Mouse (Mus musculus): ENCODE data around the gene Cavin2.

Cavin2 gene

DNA sequence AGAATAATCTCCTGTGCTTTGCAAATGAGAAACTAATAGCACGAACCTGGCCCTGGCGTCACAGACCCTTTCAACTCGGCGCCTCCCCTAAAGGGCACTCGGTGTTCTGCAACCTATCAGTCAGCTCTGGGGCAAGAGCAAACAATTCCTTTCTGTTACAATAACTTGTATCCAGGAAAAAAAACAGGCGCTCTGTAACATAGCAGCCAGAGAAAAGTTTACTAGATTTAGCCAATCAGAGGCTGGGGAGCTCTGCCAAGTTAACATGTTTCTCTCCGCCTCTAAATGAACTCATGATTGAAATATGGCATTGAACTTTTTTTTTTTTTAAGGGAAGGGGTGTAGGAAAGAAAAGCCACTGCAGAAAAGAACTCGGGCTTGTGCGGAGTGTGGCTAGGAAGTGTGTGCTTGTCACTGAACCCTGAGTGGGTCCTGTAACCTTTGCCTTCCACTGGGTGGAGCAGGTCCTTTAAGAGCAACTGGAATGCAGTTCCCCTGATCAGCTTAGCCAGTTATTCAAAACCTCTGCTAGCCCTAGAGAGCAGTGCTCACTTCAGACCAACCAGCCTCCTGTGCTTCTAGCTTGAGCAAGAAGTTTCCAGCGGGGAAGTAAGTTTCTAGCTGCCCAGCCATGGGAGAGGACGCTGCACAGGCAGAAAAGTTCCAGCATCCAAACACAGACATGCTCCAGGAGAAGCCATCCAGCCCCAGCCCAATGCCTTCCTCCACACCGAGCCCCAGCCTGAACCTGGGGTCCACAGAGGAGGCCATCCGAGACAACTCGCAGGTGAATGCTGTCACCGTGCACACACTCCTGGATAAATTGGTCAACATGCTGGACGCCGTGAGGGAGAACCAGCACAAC lies at the start of gene Cavin2:
Gene Cavin2, plus strand, starts transcription at position 372 of the 865 bp plus-strand sequence.
- no peak for DNase-seq

DNA sequence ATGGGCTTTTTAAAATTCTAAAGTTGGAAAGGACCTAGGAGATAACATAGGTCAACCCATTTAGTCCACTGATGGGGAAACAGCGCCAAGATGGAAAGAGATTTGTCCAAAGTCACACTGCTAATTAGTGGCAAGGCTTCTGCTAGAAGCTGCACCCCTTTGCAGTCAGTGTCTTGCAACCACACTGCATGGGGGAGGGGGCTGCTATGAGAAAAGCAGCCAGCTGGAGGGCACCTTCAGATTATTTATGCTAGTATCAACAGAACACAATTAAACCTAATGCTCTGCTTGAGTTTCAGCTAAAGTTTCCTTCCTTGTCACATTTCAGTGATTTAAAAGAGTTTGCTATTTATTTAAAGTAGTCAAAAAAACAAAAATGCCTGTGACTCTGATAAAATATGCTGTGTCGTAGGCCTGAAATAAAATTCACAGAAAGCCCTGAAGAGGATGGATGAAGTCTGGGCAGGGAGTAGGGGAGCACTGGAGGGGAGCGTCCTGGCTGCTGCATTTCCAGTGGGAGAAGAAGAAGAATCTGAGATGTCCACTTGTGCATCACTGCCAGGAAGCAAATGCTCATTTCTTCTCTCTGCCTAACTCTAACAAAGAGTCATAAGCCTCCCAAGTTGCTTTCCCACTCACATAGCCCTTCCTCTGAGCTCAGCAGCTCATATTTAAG lies 47.5 kb upstream of the Cavin2 start:
- no peak for DNase-seq

DNA sequence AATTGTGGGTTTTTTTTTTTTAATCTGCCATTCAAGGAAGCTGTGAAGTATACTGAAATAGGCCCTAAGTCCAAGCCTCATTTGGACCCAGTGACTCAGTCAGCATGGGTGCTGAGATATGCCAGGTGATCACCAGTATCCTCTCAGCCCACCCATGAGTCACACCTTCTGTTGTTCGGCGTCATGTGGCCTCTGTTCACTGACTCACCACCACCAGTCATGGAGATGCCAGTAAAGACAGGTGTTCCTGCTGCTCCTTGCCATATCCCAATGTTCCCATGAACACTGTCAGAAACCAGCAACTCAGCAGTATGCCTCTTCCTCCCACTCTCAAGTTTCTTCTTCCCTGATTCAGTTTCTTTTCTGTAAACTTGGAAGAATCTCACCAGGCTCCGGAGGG lies 45.6 kb upstream of the Cavin2 start:
- DNase-seq = no peak

DNA sequence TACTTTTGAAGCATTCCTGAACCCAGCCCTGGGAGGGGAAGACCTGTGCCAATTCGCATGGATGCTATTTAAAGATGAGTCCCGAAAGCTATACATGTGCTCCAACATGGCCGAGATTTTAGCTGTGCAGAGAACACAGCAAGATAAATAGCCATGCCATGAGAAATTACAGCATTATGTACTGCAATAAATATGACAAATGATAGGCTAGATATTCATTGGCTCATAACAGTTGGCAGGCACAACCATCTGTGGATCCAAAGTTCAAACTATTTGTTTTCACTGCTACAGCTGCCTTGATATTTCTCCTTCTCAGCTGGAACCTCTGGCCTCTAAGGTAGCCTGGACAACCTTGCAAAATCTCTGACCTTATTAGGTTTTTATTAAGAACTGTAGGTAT lies 45.1 kb upstream of the Cavin2 start:
- no peak for DNase-seq

DNA sequence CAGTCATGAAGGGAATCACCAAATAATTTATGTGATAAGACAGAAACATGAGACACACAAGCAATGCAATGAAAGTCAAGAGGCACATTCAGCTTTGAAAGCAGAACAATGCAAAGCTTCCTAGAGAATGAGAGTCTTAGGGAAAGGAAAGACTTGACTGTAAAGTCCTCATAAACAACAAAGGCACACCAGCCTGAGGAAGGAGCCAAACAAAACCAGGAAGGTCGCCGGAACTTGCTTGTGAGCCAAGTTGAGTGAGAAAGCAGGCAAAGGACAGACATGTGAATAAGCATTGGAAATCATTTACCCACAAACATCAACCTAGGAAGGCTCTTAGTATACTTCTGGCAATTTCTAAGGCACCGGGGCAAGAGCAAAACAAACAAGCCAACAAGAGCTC lies 43.5 kb upstream of the Cavin2 start:
- no peak for DNase-seq

DNA sequence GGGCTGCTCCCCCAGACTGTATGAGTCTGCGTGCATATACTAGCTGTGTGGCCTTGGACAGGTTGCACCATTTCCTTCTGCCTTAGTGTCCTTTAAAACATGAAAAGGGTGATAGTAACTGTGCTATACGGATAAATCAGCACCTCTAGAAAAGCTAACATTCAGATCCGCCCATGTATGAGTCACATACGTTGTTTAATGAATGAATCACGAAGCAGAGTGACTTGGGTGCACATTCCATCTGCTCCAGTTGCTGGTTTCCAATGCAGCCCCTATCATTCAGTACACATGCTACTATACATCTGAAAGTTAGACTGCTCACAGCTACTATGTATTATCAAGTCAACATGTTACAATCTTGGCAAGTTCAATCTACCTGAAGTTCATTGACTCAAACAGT lies 38.6 kb upstream of the Cavin2 start:
- DNase-seq = no peak

DNA sequence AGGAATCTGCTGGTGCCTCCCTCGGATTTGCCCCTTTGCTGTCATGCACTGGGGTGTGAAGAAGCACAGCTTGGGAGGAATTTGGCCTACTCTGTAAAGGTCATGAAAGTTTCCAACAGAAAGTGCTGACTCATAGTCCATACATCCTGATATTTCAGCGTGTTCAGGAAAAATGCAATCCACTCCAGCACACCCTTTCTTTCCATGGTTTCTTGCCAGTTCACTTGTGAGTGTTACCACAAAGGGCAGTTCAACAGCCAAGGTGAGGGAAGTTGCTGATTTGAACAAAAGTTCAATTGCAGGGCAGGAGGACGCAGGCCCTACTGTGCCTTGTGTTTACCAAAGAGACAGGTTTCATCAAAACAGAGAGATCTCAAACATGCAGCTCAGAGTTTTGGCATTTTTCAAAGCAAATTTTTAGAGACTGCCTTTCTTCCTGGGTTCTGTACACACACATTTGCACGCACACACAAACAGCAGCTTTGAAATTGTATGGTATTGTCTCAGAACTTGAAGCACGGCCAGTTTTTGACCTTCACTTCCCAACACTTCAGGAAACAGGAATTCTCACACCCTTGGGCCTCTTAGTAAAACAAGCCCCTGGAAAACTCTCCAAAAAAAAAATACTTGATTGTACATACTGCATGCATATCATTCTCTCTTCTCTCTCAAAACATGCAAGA lies 23.7 kb upstream of the Cavin2 start:
- no peak for DNase-seq

DNA sequence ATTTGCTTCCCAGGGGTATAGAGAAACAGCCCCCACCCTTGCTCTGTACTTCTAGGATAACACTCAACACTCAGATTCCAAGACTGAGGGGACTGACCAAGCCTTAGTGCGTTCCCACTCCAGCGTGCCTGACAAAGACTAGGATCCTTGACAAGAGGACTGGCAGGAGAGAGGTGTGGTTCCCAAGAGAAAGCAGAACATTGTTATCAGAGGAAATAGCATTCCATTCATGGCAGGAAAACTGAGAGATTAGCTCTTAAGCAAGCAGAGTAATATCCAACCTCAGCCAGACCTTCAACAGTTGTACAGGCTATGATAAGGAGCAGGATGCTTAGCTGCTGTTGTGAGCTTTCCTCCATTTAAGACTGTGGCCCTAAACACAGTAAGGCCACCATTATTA lies 23.0 kb upstream of the Cavin2 start:
- DNase-seq = no peak

DNA sequence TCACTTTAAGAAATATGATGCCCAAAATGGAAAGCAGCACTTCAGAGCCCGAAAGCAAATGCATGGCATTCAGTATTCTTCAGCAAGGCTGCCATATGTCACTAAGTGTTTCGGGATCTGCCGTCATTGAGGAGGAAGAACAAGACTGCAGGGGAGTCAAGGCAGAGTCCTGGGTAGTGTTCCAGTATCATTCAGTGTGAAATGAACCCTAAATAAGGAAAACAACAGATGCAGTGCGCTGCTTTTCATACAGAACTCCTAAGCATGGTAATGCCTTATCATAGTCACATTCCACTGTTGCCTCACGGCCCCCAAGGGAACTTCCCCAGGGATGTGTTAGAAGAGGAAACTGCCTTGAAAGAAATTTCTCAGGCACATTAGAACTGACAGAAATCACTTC lies 21.8 kb upstream of the Cavin2 start:
- no peak for DNase-seq

DNA sequence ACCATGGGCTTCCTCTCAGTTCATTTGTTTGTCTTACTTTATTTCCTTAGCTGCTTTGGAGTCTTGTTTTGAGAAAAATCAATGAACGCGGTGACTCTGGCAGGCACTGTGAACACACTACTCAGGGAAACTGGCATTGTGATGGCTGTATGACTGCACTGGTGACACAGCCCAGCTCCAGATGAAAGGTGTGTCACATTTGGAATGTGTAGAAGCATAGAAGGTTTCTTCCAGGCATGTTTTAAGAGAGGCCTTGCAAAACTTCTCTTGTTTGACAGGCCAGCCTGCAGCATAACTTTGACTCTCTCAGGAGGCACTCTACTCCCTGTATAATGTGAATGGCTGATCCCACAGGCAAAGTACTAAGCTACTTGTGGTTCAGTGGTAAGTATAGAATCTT lies 20.7 kb upstream of the Cavin2 start:
- DNase-seq = no peak

DNA sequence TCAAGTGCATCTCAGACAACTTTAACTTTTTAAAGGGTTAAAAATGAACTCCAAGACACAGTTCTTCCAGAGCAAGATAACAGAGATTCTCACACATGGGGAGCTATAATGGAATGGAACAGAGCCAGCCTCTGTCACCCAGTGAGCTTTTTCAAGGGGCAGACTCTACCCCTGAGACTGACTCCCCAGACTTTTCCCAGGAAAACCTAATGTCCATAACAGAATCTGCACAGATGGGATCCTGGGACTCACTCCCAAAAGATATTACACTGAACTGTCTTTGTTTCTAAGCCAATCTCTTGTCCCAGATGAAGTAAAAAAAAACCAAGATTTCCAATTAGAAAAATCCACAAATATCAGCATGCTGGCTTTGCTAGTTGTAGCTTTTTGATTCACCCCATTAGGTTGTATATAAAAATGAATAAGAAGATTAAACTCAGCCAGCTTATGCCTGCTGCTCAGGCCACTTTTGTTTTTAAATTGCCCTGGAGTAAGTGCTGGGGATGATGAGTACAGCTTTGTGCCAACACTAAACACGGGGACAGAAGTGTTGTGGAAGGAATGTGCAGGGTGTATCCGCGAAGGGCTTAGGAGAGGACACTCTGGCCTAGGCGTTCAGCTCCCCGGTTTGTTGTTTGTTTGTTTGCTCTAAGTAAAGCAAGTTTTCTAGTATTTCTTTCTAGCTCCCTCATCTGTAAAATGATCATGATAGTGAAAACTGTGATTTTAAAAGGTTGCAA lies 18.6 kb upstream of the Cavin2 start:
- no peak for DNase-seq

DNA sequence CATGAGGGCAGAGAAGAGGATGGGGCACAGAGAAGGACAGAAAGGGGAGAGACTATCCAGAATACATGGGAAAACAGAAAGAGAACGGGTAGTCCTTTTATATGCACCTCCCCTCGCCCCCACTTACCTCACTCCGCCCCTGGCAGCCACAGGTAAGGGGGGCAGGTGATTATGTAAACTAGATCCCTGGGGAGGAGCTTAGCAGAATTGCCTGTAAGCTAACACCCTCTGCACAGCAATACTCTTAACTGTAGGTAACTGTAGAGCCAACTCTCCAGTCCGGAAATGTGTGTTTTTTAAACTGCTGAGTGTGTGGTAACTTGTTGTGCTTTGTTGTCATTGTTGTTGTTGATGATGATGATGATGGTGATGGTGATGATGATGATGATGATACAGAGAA lies 17.1 kb upstream of the Cavin2 start:
- DNase-seq = no peak

DNA sequence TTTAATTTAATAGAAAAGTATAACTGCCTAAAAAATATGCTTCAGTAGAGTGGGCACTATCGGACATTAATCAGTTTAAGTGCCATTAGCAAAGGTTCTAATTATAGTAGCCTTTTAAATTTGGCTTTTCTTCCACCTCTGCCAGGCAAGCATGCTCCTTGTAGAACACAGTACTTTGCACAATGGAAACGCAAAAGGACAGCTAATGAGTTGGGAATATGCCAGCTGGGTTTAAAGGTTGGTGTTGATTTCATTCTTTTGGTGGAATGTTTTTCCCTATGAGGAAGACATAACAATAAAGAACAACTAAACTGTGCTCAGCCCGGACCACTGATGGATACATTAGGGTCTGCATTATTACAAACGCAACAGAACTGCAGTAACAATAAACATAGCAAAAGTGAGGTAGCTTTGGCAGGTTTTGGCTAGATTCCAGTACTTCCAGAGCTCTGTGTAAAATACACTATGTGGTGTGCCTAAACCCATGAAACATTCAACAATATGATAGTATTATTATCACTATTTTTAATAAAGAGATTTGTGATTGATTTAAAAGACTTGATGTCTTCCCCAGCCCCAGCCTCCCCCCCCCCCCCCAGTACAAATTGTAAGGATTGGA lies 16.2 kb upstream of the Cavin2 start:
- no peak for DNase-seq

DNA sequence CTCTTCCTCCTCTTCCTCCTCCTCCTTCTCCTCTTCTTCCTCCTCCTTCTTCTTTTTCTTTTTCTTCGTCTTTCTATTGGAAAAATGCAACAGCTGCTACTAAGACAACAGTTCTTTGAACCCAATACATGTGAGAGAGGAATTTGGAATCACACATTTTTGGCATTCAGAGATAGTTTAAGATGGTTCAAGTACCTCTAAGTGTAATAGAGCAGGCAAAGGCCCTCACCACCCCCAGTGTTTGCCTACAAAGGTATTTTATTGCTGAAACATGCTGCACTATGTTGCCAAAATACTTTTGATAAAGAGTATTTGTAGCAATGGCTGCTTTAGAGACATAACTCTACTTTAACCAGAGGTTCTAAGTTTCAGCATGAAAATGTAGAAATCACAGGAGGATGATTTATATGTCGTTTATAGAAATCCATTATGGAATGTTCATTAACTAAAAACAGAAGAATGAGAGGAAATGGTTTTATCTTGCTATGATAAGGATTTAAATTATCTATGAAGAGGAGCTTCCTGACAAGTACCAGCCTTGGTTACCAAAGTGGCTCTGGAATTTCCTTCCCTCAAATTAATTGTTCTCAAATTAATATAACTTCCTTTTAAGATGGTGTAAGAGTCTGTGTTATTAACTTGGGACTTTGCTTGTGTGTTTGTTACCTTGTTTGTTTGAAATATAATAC lies 10.9 kb upstream of the Cavin2 start:
- DNase-seq = no peak

DNA sequence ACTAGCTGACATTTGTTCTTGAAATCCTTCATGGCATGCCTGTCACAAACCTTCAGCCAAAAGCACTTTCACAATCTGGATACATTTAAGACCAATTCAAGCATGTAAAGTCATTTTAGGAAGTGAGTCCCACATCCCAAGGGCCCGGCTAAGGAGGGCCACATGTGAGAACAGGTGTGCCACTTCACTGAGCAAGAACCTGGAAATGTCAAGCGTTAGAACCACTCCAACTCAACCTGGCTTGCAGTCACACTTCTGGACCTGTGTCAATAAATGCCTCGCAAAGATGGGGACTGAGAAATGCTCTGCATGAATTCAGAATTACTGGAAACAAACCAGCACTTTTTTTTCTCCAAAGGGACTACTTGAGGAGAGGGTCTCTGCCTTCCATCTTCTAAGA lies 725 bp upstream of the Cavin2 start:
- DNase-seq = no peak

DNA sequence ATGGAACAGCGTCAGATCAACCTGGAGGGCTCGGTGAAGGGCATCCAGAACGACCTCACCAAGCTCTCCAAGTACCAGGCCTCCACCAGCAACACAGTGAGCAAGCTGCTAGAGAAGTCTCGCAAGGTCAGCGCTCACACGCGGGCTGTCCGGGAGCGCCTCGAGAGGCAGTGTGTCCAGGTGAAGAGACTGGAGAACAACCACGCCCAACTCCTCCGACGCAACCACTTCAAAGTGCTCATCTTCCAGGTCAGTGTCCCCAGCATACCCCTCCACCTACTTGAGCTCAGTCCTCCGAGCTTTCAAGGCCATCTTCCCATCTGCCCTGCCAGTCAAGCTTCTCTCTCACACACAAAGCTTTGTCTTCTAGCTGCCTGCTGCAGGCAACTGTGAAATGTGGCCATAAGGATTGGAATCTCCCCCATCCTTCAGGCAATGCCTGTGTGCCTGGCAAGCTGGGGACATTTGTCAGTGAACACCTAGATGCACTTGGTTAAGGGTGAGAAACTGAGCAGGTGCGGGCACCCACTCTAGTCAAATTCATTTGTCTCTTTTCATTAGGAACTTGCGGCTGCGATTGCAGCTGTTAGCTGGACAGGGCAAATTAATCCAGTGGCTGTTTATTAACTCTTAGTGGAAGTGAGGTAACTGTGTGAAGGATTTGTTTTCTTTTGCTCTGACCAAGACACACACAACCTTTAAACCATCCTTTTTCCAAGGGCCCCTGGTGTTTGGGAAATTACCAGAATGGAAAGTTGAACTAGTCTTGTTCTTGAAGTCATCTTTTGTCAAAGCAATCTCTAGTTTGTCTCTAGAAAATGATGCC lies 907 bp downstream of the Cavin2 start:
- no peak for DNase-seq

DNA sequence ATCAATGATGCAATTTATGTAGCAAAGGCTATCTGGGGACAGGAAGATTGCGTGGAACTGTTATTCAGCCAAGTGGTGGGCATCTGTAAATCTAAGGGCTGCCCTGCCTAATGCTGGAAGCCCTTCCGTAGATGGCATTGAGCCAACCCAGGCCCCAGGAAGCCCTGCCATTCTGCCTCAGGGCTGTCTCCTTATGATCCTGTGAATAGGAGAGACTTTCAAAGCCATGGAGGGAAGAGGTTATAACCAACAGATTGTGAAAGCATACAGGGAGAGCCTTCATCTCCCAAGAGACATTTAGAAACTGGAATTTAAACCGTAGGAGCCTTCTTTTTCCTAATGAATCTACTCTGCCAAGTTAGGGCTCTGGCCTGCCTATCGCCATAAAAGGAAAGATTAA lies 1.7 kb downstream of the Cavin2 start:
- DNase-seq = no peak

DNA sequence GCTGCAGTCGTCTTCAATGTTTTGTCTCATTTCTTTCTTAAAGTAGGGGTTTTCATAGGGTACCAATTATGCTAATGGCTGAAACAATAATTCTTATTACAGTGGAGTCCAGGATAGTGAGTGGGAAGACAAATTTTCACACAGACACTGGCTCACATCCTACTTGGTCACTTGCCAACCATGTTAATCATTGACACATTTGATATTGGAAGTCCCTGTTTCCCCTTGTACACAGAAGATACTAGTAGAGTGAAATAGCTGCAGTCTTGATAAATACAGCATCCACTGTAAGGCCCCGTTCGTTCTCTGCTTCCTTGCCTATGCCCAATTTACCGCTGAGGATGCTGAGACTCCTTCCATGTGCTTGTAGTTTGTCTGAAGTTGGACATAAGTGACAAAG lies 3.4 kb downstream of the Cavin2 start:
- no peak for DNase-seq

DNA sequence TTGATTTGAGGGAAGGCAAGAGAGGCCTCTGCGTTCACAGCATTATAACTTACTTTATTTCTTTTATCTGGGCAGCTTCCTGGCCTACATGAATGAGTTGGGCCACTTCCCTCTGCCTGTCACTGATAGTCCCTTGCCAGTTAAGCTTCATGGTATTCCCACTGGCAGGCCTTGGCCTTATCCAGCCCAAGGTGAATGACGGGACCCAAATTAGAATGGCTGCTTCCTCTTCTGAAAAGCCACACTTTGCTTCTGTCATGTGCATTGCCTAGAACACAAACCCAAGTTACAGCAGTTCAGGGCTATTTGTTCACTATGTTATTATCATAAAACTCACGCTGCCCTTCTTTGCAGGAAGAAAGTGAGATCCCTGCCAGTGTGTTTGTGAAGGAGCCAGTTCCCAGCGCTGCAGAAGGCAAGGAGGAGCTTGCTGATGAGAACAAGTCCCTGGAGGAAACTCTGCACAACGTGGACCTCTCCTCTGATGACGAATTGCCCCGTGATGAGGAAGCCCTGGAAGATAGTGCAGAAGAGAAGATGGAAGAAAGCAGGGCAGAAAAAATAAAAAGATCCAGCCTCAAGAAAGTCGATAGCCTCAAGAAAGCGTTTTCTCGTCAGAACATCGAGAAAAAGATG lies 11.5 kb downstream of the Cavin2 start:
- no peak for DNase-seq

DNA sequence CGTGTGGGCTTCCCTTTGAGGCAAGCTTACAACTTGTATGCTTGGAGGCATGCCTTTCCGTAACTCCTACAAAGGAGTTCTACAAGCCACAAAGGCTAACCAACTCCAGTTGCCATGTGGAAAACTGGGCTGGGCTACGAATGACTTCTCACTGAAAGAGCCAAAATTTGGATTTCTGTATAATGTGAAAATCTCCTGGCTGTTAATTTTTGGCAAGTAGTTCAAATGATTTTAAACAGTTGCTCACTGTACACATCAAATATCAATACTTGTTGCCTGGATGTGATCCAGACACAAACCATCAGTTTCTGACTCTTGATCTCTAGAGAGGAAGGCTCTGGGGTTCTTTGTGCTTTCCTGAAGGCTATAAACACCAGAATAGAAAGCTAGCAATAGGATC lies 18.1 kb downstream of the Cavin2 start:
- DNase-seq = no peak

DNA sequence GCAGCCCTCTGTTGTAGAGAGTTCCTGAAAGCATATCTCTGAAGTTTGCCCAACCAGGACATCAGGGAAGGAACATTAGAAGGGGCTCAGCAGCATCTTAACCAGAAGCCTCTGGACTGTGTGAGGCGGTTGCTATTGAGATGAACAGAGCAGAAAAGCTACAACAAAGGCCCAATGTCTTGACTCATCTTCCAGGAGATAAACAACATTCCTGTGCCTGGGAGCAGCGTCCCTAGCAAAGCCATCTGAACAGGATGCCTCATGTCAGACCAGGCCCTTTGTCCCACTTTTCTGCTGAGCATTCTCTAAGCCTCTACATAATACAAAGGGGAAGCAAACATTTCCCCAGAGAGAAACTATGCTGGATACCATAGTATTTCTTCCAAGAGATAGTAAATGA lies 26.6 kb downstream of the Cavin2 start:
- no peak for DNase-seq
